Mouse (Mus musculus): Measurements from ENCODE around the gene Ttyh2.

Ttyh2 gene

DNA sequence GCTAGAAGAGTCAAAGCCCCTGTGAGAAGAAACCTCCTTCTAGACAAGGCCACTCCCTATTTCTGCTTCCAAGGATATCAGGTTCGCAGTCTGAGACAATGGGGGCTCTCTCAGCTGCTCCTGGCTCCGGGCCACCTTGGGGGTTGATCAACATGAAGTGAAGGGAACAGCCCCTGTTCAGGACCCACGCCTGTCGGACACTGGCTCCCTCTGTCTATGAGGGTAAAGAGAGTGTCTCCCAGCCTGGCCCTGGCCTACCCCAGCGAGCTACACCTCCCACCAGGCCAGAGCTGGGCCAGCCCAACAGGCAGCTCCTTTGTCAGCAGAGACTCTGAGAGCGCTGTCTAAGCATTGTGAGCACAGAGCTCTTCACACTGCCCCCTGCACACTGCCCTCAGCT lies 94.7 kb downstream of the Ttyh2 start:
- DNase-seq (ENCODE audit: low spot score), result no peak
